Mouse (Mus musculus): ENCODE measurements around the gene Tns1. TPM values are rescaled to one million over a fixed set of nuclear protein-coding genes. Genes with fewer than 3 reads are reported as not detected.

Tns1 gene
- polyA plus RNA-seq, 1 experiment: 111 TPM

GRCm38 (mm10) chr1:74043584-74044105, 80.6 kb downstream of the Tns1 start:
- Histone ChIP-seq H3K4me3 (no peak overlapping the region), H3K79me2 (ENCODE audit: control insufficient read depth, insufficient read depth) (no peaks in the 10 kb centered on the region), H3K36me3 (ENCODE audit: control insufficient read depth, insufficient read depth) (no peaks in the 10 kb centered on the region), H3ac (ENCODE audit: control insufficient read depth, insufficient read length) (no peak overlapping the region), H3K4me2 (ENCODE audit: low read depth) (peak overlapping the region; percentile 72), H3K27me3 (ENCODE audit: control insufficient read depth, insufficient read depth, insufficient read length) (no peaks in the 10 kb centered on the region)
- no peak for TF ChIP-seq MYOD1 (IDR thresholded peaks at IDR 0.05; ENCODE audit: control insufficient read depth in 1 of 3, insufficient read length in 2 of 3, low read depth in 2 of 3)
- no peak for TF ChIP-seq MYOG (IDR thresholded peaks at IDR 0.05; ENCODE audit: control insufficient read depth in 1 of 3, insufficient read depth in 1 of 3, insufficient read length in 2 of 3, low read depth in 2 of 3)
- TF ChIP-seq POLR2AphosphoS2 (IDR thresholded peaks at IDR 0.05; ENCODE audit: insufficient read length, low read depth): no peak
- no peak for TF ChIP-seq E2F4 (IDR thresholded peaks at IDR 0.05; ENCODE audit: insufficient read depth)
- TF ChIP-seq SRF (IDR thresholded peaks at IDR 0.05; ENCODE audit: control insufficient read depth, insufficient read length, low read depth): no peak
- TF ChIP-seq USF1 (IDR thresholded peaks at IDR 0.05; ENCODE audit: low read depth): no peak

- Histone ChIP-seq H3K4me2 (ENCODE audit: low read depth) (peak overlapping the region; percentile 72), H3K36me3 (ENCODE audit: control insufficient read depth, insufficient read depth) (no peaks in the 10 kb centered on the region), H3K27me3 (ENCODE audit: control insufficient read depth, insufficient read depth, insufficient read length) (no peaks in the 10 kb centered on the region), H3ac (ENCODE audit: control insufficient read depth, insufficient read length) (no peak overlapping the region), H3K4me3 (no peak overlapping the region), H3K79me2 (ENCODE audit: control insufficient read depth, insufficient read depth) (peaks cover 5% of the 10 kb centered on the region)
- no peak for TF ChIP-seq E2F4 (IDR thresholded peaks at IDR 0.05; ENCODE audit: insufficient read depth)
- no peak for TF ChIP-seq CEBPB (IDR thresholded peaks at IDR 0.05; ENCODE audit: insufficient read depth, poor library complexity, severe bottlenecking)
- TF ChIP-seq MYOD1 (IDR thresholded peaks at IDR 0.05; ENCODE audit: control insufficient read depth in 1 of 3, insufficient read length in 2 of 3, low read depth in 2 of 3): no peak
- TF ChIP-seq POLR2AphosphoS2 (IDR thresholded peaks at IDR 0.05; ENCODE audit: insufficient read length, low read depth): no peak
- no peak for TF ChIP-seq MYOG (IDR thresholded peaks at IDR 0.05; ENCODE audit: control insufficient read depth in 1 of 3, insufficient read depth in 1 of 3, insufficient read length in 2 of 3, low read depth in 2 of 3)
- TF ChIP-seq SRF (IDR thresholded peaks at IDR 0.05; ENCODE audit: control insufficient read depth, insufficient read length, low read depth): no peak
- no peak for TF ChIP-seq USF1 (IDR thresholded peaks at IDR 0.05; ENCODE audit: low read depth)
- no peak for TF ChIP-seq TCF12 (IDR thresholded peaks at IDR 0.05; ENCODE audit: insufficient read depth, poor library complexity, severe bottlenecking)
- no peak for TF ChIP-seq TCF3 (IDR thresholded peaks at IDR 0.05; ENCODE audit: insufficient read length, low read depth)
- no peak for TF ChIP-seq POLR2A (IDR thresholded peaks at IDR 0.05; ENCODE audit: insufficient read length, low read depth)
- no peak for TF ChIP-seq REST (IDR thresholded peaks at IDR 0.05; ENCODE audit: insufficient read depth, insufficient read length)
- TF ChIP-seq MAX (IDR thresholded peaks at IDR 0.05; ENCODE audit: low read depth): no peak
Observed at GRCm38 (mm10) chr1:74042711-74043467, 81.4 kb downstream of the Tns1 start.

- no peaks in the 10 kb centered on the region for H3K27me3 ChIP-seq (ENCODE audit: control insufficient read depth, insufficient read depth, insufficient read length)
- no peaks in the 10 kb centered on the region for H3K36me3 ChIP-seq (ENCODE audit: control insufficient read depth, insufficient read depth)
- no peak overlapping the region for H3ac ChIP-seq (ENCODE audit: control insufficient read depth, insufficient read length)
- no peak overlapping the region for H3K4me3 ChIP-seq
- TF ChIP-seq CEBPB (IDR thresholded peaks at IDR 0.05; ENCODE audit: insufficient read depth, poor library complexity, severe bottlenecking) (no peak), TCF3 (IDR thresholded peaks at IDR 0.05; ENCODE audit: insufficient read length, low read depth) (no peak), USF1 (IDR thresholded peaks at IDR 0.05; ENCODE audit: low read depth) (no peak), MAX (IDR thresholded peaks at IDR 0.05; ENCODE audit: low read depth) (no peak), POLR2A (IDR thresholded peaks at IDR 0.05; ENCODE audit: insufficient read length, low read depth) (no peak), MYOG (IDR thresholded peaks at IDR 0.05; ENCODE audit: control insufficient read depth in 1 of 3, insufficient read depth in 1 of 3, insufficient read length in 2 of 3, low read depth in 2 of 3) (no peak), REST (IDR thresholded peaks at IDR 0.05; ENCODE audit: insufficient read depth, insufficient read length) (no peak), SRF (IDR thresholded peaks at IDR 0.05; ENCODE audit: control insufficient read depth, insufficient read length, low read depth) (no peak), POLR2AphosphoS2 (IDR thresholded peaks at IDR 0.05; ENCODE audit: insufficient read length, low read depth) (no peak), MYOD1 (IDR thresholded peaks at IDR 0.05; ENCODE audit: control insufficient read depth in 1 of 3, insufficient read length in 2 of 3, low read depth in 2 of 3) (no peak), TCF12 (IDR thresholded peaks at IDR 0.05; ENCODE audit: insufficient read depth, poor library complexity, severe bottlenecking) (no peak), E2F4 (IDR thresholded peaks at IDR 0.05; ENCODE audit: insufficient read depth) (no peak)
- H3K79me2 ChIP-seq (ENCODE audit: control insufficient read depth, insufficient read depth): peaks cover 11% of the 10 kb centered on the region
- peak overlapping the region; percentile 72 for H3K4me2 ChIP-seq (ENCODE audit: low read depth)
Observed at GRCm38 (mm10) chr1:74041692-74042091, 82.6 kb downstream of the Tns1 start.

GRCm38 (mm10) chr1:74041178-74041577, 83.1 kb downstream of the Tns1 start:
- no peak for TF ChIP-seq TCF3 (IDR thresholded peaks at IDR 0.05; ENCODE audit: insufficient read length, low read depth)
- no peak for TF ChIP-seq REST (IDR thresholded peaks at IDR 0.05; ENCODE audit: insufficient read depth, insufficient read length)
- no peak for TF ChIP-seq CEBPB (IDR thresholded peaks at IDR 0.05; ENCODE audit: insufficient read depth, poor library complexity, severe bottlenecking)
- no peak for TF ChIP-seq MAX (IDR thresholded peaks at IDR 0.05; ENCODE audit: low read depth)
- TF ChIP-seq POLR2A (IDR thresholded peaks at IDR 0.05; ENCODE audit: insufficient read length, low read depth): no peak
- TF ChIP-seq MYOG (IDR thresholded peaks at IDR 0.05; ENCODE audit: control insufficient read depth in 1 of 3, insufficient read depth in 1 of 3, insufficient read length in 2 of 3, low read depth in 2 of 3): no peak

More at GRCm38 (mm10) chr1:74041178-74041577, 83.1 kb downstream of the Tns1 start:
- Histone ChIP-seq H3K79me2 (ENCODE audit: control insufficient read depth, insufficient read depth) (peaks cover 11% of the 10 kb centered on the region), H3K4me2 (ENCODE audit: low read depth) (peak overlapping the region; percentile 72), H3K4me3 (no peak overlapping the region), H3ac (ENCODE audit: control insufficient read depth, insufficient read length) (no peak overlapping the region), H3K36me3 (ENCODE audit: control insufficient read depth, insufficient read depth) (no peaks in the 10 kb centered on the region), H3K27me3 (ENCODE audit: control insufficient read depth, insufficient read depth, insufficient read length) (no peaks in the 10 kb centered on the region)
